Mouse (Mus musculus) megakaryocyte-erythroid progenitor cell, adult 5-6 weeks (primary cell): ENCODE measurements around the gene Syncrip. TPM values are rescaled to one million over a fixed set of nuclear protein-coding genes. Genes with fewer than 3 reads are reported as not detected.
"Not testable (repeated sequence)": the region's sequence is repeated elsewhere in the genome, so short reads cannot be mapped to it uniquely, and the experiment has no call there.

Source experiments
- ATAC-seq: replicated peaks from 2 replicates; pipeline ENCODE4 v1.8.0; 2016; ENCODE audit warnings: mild to moderate bottlenecking, inconsistent platforms; ENCODE audit not compliant: severe bottlenecking, poor library complexity, low FRiP score, low TSS enrichment
- total RNA-seq, 2 experiments: library from RNA; stranded (forward) in 1 of 2; stranded (reverse) in 1 of 2; fragments of 200-1000, 215-1000 nt in 1 of 2; fragments of >200 nt in 1 of 2; fragmentation: Nextera tagmentation in 1 of 2; gene quantifications; 2 replicates each; pipeline ENCODE4 v1.2.3; 2014 to 2017

Gene Syncrip
- total RNA-seq, 2 experiments from 2014 or later: 242 to 418 TPM

- ATAC-seq: 0 out of 2 replicates have a peak, but pooled peaks have one; percentile 34
Observed at GRCm38 (mm10) chr9:88492522-88492921, 10.1 kb upstream of the Syncrip start.

GRCm38 (mm10) chr9:88484531-88484930 is 2.2 kb upstream of the Syncrip start:
- no peak for ATAC-seq

- peak; percentile 49 for ATAC-seq
Observed at GRCm38 (mm10) chr9:88482829-88483396, 539 bp upstream of the Syncrip start.

GRCm38 (mm10) chr9:88481791-88482160 is 598 bp downstream of the Syncrip start:
- ATAC-seq: no peak

- ATAC-seq: no peak
Observed at GRCm38 (mm10) chr9:88481061-88481790, 1.1 kb downstream of the Syncrip start.

GRCm38 (mm10) chr9:88480120-88480519 is 2.3 kb downstream of the Syncrip start:
- ATAC-seq: no peak

- no peak for ATAC-seq
Observed at GRCm38 (mm10) chr9:88476138-88476537, 6.2 kb downstream of the Syncrip start.

- not testable (repeated sequence) for ATAC-seq
Observed at GRCm38 (mm10) chr9:88461017-88461416, 21.4 kb downstream of the Syncrip start.

- ATAC-seq: no peak
Observed at GRCm38 (mm10) chr9:88439991-88440390, 42.4 kb downstream of the Syncrip start.

GRCm38 (mm10) chr9:88439238-88439600 is 43.2 kb downstream of the Syncrip start:
- ATAC-seq: peak; percentile 15

- ATAC-seq: peak; percentile 88
Observed at GRCm38 (mm10) chr9:88438555-88439237, 43.7 kb downstream of the Syncrip start, which contains the start of gene Snx14. Snx14 (minus strand) TSS chr9:88438958.

- ATAC-seq: 0 out of 2 replicates have a peak, but pooled peaks have one; percentile 12
Observed at GRCm38 (mm10) chr9:88438237-88438554, 44.2 kb downstream of the Syncrip start.

- 0 out of 2 replicates have a peak, but pooled peaks have one; percentile 12 for ATAC-seq
Observed at GRCm38 (mm10) chr9:88437342-88438236, 44.8 kb downstream of the Syncrip start.

GRCm38 (mm10) chr9:88424356-88424755 is 58.0 kb downstream of the Syncrip start:
- ATAC-seq: no peak

- no peak for ATAC-seq
Observed at GRCm38 (mm10) chr9:88422428-88422827, 59.9 kb downstream of the Syncrip start.

GRCm38 (mm10) chr9:88416752-88417151 is 65.6 kb downstream of the Syncrip start:
- ATAC-seq: no peak

- ATAC-seq: no peak
Observed at GRCm38 (mm10) chr9:88409978-88410377, 72.4 kb downstream of the Syncrip start.

- ATAC-seq: 0 out of 2 replicates have a peak, but pooled peaks have one; percentile 63
Observed at GRCm38 (mm10) chr9:88404515-88404914, 77.9 kb downstream of the Syncrip start.

GRCm38 (mm10) chr9:88404088-88404487 is 78.3 kb downstream of the Syncrip start:
- ATAC-seq: peak; percentile 100

GRCm38 (mm10) chr9:88398461-88398860 is 83.9 kb downstream of the Syncrip start:
- 0 out of 2 replicates have a peak, but pooled peaks have one; percentile 34 for ATAC-seq
